Mouse (Mus musculus) brain, embryonic 14.5 days (tissue): ENCODE results near the gene Zfp746.

Source experiments
- CTCF ChIP-seq: fragments of 200-500 bp; IDR thresholded peaks from 2 replicates; pipeline ENCODE4 v1.5.1; 2012; ENCODE audit warnings: inconsistent platforms, mild to moderate bottlenecking, moderate library complexity, borderline replicate concordance; ENCODE audit not compliant: insufficient read depth, insufficient read length; ENCODE audit errors: extremely low read depth
- POLR2A ChIP-seq: fragments of 200-500 bp; IDR thresholded peaks from 2 replicates; pipeline ENCODE4 v1.6.1; 2012; ENCODE audit warnings: mild to moderate bottlenecking, inconsistent platforms, borderline replicate concordance; ENCODE audit not compliant: poor library complexity, insufficient read depth, insufficient read length, severe bottlenecking; ENCODE audit errors: extremely low read depth

GRCm38 (mm10) chr6:48083733-48084191, 2.6 kb downstream of the Zfp746 start:
- TF ChIP-seq CTCF, result no peak
- no peak for TF ChIP-seq POLR2A
